Mouse (Mus musculus) limb, embryonic 11.5 days (tissue): ENCODE results near the gene Itgam. TPM values are rescaled to one million over a fixed set of nuclear protein-coding genes. Genes with fewer than 3 reads are reported as not detected.
"Not testable (repeated sequence)": the region's sequence is repeated elsewhere in the genome, so short reads cannot be mapped to it uniquely, and the experiment has no call there.

Experiments
- ATAC-seq: fragments of 200-750 bp; cut with Nextera tagmentation; 2 replicates; pipeline ENCODE4 v1.8.0; 2017; ENCODE audit warnings: low read depth; ENCODE audit not compliant: insufficient number of reproducible peaks, low FRiP score, low TSS enrichment
- DNase-seq: peaks from one replicate; pipeline ENCODE4 v3.0.0-alpha.2; 2015; ENCODE audit warnings: low spot score
- H3K27ac ChIP-seq: fragments of 300-500 bp; sonication (generic); replicated peaks from 2 replicates; pipeline ENCODE4 v1.5.1; 2014; ENCODE audit warnings: low read depth, mild to moderate bottlenecking, low read length
- H3K27me3 ChIP-seq: fragments of 300-500 bp; sonication (generic); 2 replicates; pipeline ENCODE4 v1.6.1; 2014; ENCODE audit warnings: mild to moderate bottlenecking, low read length, mixed read lengths; ENCODE audit not compliant: control insufficient read depth, insufficient read depth
- H3K36me3 ChIP-seq: fragments of 300-500 bp; sonication (generic); 2 replicates; pipeline ENCODE4 v1.6.1; 2014; ENCODE audit warnings: mild to moderate bottlenecking, low read length, moderate library complexity, mixed read lengths; ENCODE audit not compliant: control insufficient read depth, insufficient read depth
- H3K4me1 ChIP-seq: fragments of 300-500 bp; sonication (generic); 2 replicates; pipeline ENCODE4 v1.6.1; 2014; ENCODE audit warnings: low read length, mixed read lengths; ENCODE audit not compliant: control insufficient read depth, insufficient read depth
- H3K4me2 ChIP-seq: fragments of 300-500 bp; sonication (generic); 2 replicates; pipeline ENCODE4 v1.6.1; 2014; ENCODE audit warnings: low read depth, mild to moderate bottlenecking, moderate library complexity; ENCODE audit not compliant: severe bottlenecking
- H3K4me3 ChIP-seq: fragments of 300-500 bp; sonication (generic); 2 replicates; pipeline ENCODE4 v1.5.1; 2014; ENCODE audit warnings: low read depth, low read length
- H3K9ac ChIP-seq: fragments of 300-500 bp; sonication (generic); 2 replicates; pipeline ENCODE4 v1.6.1; 2014; ENCODE audit warnings: mild to moderate bottlenecking, low read length
- H3K9me3 ChIP-seq: fragments of 300-500 bp; sonication (generic); 2 replicates; pipeline ENCODE4 v1.6.1; 2016; ENCODE audit warnings: low read length; ENCODE audit not compliant: control insufficient read depth
- WGBS: fragments of 180-500 bp; shearing (Covaris S2); extraction: QIAGEN DNeasy Blood & Tissue Kit; methylation state at CpG from one replicate; pipeline ENCODE4 v1.1.7; 2014; 5-methylcytosine and 5-hydroxymethylcytosine counted together
- polyA plus RNA-seq: library from polyadenylated mRNA; unstranded; fragments of >200 nt; fragmentation: Nextera tagmentation; extraction: Ambion mirVana; gene quantifications from 2 replicates; pipeline ENCODE4 v1.2.1, GENCODE M21; 2014

Gene Itgam
- 0.18 and 0.28 TPM in 2 replicates for polyA plus RNA-seq

- Histone ChIP-seq H3K4me1 (no peaks in the 10 kb centered on the region), H3K36me3 (no peaks in the 10 kb centered on the region), H3K27me3 (no peaks in the 10 kb centered on the region), H3K4me3 (no peak within 1 kb of the TSS), H3K4me2 (no peak within 1 kb of the TSS), H3K27ac (no peak within 1 kb of the TSS), H3K9me3 (no peaks in the 10 kb centered on the region), H3K9ac (no peak within 1 kb of the TSS)
- ATAC-seq (no peak), DNase-seq (no peak)
- WGBS = 93% methylated on average over 7 of the region's 7 CpGs
Measured at GRCm38 (mm10) chr7:128062456-128062855, at the start of gene Itgam, which contains the start of gene Gm49368. Itgam (plus strand) TSS chr7:128062640. Gm49368 (plus strand) TSS chr7:128062683.

GRCm38 (mm10) chr7:128013116-128013515 is 49.3 kb upstream of the Itgam start:
- Histone ChIP-seq H3K27me3 (no peaks in the 10 kb centered on the region), H3K36me3 (no peaks in the 10 kb centered on the region), H3K9me3 (no peaks in the 10 kb centered on the region), H3K27ac (no peak overlapping the region), H3K4me3 (no peak overlapping the region), H3K4me2 (no peak overlapping the region), H3K9ac (no peak overlapping the region), H3K4me1 (no peaks in the 10 kb centered on the region)
- DNase-seq (no peak), ATAC-seq (no peak)
- 91% methylated on average over 13 of the region's 13 CpGs for WGBS

GRCm38 (mm10) chr7:128016134-128016533 is 46.3 kb upstream of the Itgam start:
- H3K9ac ChIP-seq, H3K4me3 ChIP-seq, H3K36me3 ChIP-seq, H3K27ac ChIP-seq, ATAC-seq, DNase-seq, H3K9me3 ChIP-seq, H3K4me1 ChIP-seq, H3K4me2 ChIP-seq, H3K27me3 ChIP-seq: not testable (repeated sequence)
- 85% methylated on average over 5 of the region's 5 CpGs for WGBS

GRCm38 (mm10) chr7:128016650-128017049 is 45.8 kb upstream of the Itgam start:
- no peak overlapping the region for H3K4me3 ChIP-seq
- H3K9me3 ChIP-seq = no peaks in the 10 kb centered on the region
- H3K27me3 ChIP-seq = no peaks in the 10 kb centered on the region
- H3K9ac ChIP-seq = no peak overlapping the region
- WGBS = 85% methylated on average over 6 of the region's 6 CpGs
- ATAC-seq (no peak), DNase-seq (no peak)
- H3K36me3 ChIP-seq = no peaks in the 10 kb centered on the region
- no peak overlapping the region for H3K4me2 ChIP-seq
- H3K27ac ChIP-seq = no peak overlapping the region
- H3K4me1 ChIP-seq = no peaks in the 10 kb centered on the region

GRCm38 (mm10) chr7:128018275-128018674 is 44.2 kb upstream of the Itgam start:
- ATAC-seq (no peak), DNase-seq (no peak)
- H3K27ac ChIP-seq = no peak overlapping the region
- 88% methylated on average over 3 of the region's 3 CpGs for WGBS
- no peaks in the 10 kb centered on the region for H3K9me3 ChIP-seq
- no peak overlapping the region for H3K9ac ChIP-seq
- H3K36me3 ChIP-seq = no peaks in the 10 kb centered on the region
- no peak overlapping the region for H3K4me3 ChIP-seq
- H3K4me1 ChIP-seq = no peaks in the 10 kb centered on the region
- no peaks in the 10 kb centered on the region for H3K27me3 ChIP-seq
- H3K4me2 ChIP-seq = no peak overlapping the region

- no peak overlapping the region for H3K4me2 ChIP-seq
- no peak for DNase-seq
- no peaks in the 10 kb centered on the region for H3K36me3 ChIP-seq
- no peak overlapping the region for H3K27ac ChIP-seq
- H3K4me1 ChIP-seq = no peaks in the 10 kb centered on the region
- H3K4me3 ChIP-seq = no peak overlapping the region
- no peak overlapping the region for H3K9ac ChIP-seq
- H3K9me3 ChIP-seq = no peaks in the 10 kb centered on the region
- H3K27me3 ChIP-seq = no peaks in the 10 kb centered on the region
- 86% methylated on average over 2 of the region's 2 CpGs for WGBS
- ATAC-seq = no peak
Measured at GRCm38 (mm10) chr7:128019187-128019586, 43.3 kb upstream of the Itgam start.

- 65% methylated on average over 8 of the region's 8 CpGs for WGBS
- H3K9ac ChIP-seq = no peak overlapping the region
- H3K36me3 ChIP-seq = no peaks in the 10 kb centered on the region
- no peak overlapping the region for H3K27ac ChIP-seq
- no peaks in the 10 kb centered on the region for H3K4me1 ChIP-seq
- H3K9me3 ChIP-seq = no peaks in the 10 kb centered on the region
- H3K4me2 ChIP-seq = no peak overlapping the region
- ATAC-seq = no peak
- H3K4me3 ChIP-seq = no peak overlapping the region
- DNase-seq = no peak
- no peaks in the 10 kb centered on the region for H3K27me3 ChIP-seq
Measured at GRCm38 (mm10) chr7:128022974-128023373, 39.5 kb upstream of the Itgam start.

- H3K36me3 ChIP-seq = no peaks in the 10 kb centered on the region
- no peaks in the 10 kb centered on the region for H3K27me3 ChIP-seq
- whole genome bisulfite sequencing = 94% methylated on average over 4 of the region's 4 CpGs
Measured at GRCm38 (mm10) chr7:128023565-128023964, 38.9 kb upstream of the Itgam start.

GRCm38 (mm10) chr7:128024364-128024763 is 38.1 kb upstream of the Itgam start:
- WGBS = 93% methylated on average over 9 of the region's 9 CpGs
- DNase-seq = no peak
- no peak for ATAC-seq
- Histone ChIP-seq H3K9ac (no peak overlapping the region), H3K4me2 (no peak overlapping the region), H3K27me3 (no peaks in the 10 kb centered on the region), H3K9me3 (no peaks in the 10 kb centered on the region), H3K4me3 (no peak overlapping the region), H3K36me3 (no peaks in the 10 kb centered on the region), H3K4me1 (no peaks in the 10 kb centered on the region), H3K27ac (no peak overlapping the region)

More at GRCm38 (mm10) chr7:128023565-128023964, 38.9 kb upstream of the Itgam start:
- Histone ChIP-seq H3K4me3 (no peak overlapping the region), H3K4me2 (no peak overlapping the region), H3K27ac (no peak overlapping the region), H3K4me1 (no peaks in the 10 kb centered on the region), H3K9ac (no peak overlapping the region), H3K9me3 (no peaks in the 10 kb centered on the region)
- ATAC-seq (no peak), DNase-seq (no peak)
